Mouse (Mus musculus): Measurements from ENCODE around the gene Zfp46. TPM values are rescaled to one million over a fixed set of nuclear protein-coding genes. Genes with fewer than 3 reads are reported as not detected.

Zfp46 gene
- total and polyA plus RNA-seq, 3 experiments, result 5.9 to 6.6 TPM; not detected in 1

DNA sequence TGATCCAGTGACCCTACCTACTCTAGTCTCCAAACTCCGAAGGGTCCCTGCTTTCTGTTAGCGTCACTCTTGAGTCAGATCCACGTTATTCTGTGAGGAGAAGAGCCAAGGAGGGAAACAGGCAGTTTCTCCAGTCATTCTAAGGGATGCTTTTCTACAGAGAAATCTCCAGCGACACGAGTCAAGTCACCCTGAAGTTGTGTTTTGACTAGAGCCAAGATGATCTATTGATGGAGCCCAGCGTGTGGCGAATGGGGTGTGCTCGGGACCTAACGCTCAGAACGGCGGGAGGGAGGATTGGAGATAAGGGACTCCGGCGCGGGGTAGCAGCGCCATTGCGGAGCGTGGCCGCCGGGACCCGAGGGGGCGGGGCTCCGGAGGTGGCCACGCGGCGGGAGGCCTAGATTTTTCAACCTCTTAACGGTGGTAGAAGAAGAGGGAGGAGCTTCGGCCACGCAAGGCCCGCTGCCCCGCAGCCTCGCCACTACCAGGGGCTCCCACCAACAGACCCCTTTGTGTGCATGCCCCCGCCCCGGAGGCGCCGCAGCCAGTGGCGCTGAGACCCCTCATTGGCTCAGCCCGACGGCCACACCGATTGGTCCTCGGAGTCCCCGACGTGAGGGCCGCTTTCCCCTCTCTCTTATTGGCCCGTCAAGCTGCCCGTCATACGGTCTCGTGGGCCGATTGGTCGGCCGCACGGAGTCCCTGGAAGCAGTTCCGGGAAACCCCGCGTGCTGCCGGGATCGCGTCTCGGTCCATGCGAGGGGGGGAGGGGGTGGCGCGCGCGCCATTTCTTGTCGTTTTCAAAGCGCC, 26.0 kb downstream of the Zfp46 start, which contains the start of gene Hnrnpr (continued):
- TF ChIP-seq TCF12 (IDR thresholded peaks at IDR 0.05; ENCODE audit: low read depth, low read length) (peak; percentile 77), UBTF (IDR thresholded peaks at IDR 0.05; ENCODE audit: borderline replicate concordance, insufficient read depth, low read depth, low read length) (no peak), RCOR1 (IDR thresholded peaks at IDR 0.05; ENCODE audit: low read depth, low read length) (no peak), E2F4 (IDR thresholded peaks at IDR 0.05; ENCODE audit: borderline replicate concordance, low read depth, low read length) (no peak; the same call in 1 of the 2 replicates)

DNA sequence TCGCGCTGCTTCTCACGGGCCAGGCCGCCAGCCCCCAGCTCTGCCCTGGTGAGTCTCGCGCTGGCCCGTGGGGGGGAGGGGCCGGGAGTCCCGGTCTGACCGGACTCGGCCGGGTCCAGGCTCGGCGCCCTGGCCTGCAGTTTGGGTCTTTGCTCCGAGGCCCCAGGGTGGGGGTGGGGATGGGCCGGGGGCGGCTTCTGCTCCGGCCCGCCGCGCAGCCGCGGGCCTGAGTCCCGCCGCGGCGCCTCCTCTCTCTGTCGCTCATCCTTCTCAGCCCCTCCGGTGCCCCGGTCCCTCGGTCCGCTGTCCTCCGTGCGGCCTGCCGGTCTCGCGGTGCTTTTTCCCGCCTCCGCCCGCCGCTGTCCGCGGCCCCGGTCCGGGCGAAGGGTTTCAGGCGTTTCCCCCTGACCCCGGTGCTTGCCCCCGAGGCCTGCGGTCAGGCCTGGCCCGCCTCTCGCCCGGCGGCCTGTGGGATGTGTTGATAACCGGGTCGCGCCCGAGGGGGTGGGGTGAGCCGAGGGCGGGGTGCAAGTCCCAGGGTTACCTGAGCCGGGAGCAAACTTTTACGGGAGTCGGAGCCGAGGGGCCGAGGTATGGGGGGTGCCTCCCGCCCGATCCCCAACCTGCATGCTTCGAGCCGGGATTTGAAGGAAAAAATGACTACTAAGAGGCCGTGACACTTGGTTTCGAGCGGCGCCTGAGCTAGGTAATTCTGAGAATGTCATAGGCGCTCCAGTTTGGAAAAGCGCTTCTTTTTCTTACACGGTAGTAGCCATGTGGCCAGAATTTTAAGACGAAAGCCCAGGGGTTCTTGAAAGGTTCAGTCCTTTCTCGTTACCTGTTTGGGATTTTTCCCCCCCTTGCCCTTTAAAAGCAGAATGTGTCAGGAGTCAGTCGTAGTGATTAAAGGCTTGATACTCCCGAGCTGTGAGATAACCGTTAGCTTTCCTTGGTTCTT, 26.8 kb downstream of the Zfp46 start:
- H3K4me3 ChIP-seq (ENCODE audit: control insufficient read depth in 1 of 2, insufficient read depth in 1 of 2, low read depth in 2 of 2, low read length in 2 of 2), result peak overlapping the region; percentile 69 to 75
- H3K4me1 ChIP-seq (ENCODE audit: control insufficient read depth in 1 of 2, insufficient read depth in 2 of 2, low read length in 2 of 2), result peaks cover 10 to 15% of the 10 kb centered on the region in 2 experiments; a peak in 2 of 4 replicates
- peak; percentile 71 for DNase-seq (ENCODE audit: low read depth, low spot score)
- no peaks in the 10 kb centered on the region for H3K27me3 ChIP-seq (ENCODE audit: control insufficient read depth in 1 of 2, insufficient read depth in 2 of 2, low read length in 2 of 2)
- H3K27ac ChIP-seq (ENCODE audit: control insufficient read depth, low read depth, low read length), result peak overlapping the region; percentile 87
- TF ChIP-seq EP300 (IDR thresholded peaks at IDR 0.05; ENCODE audit: low read depth in 1 of 2, low read length in 2 of 2) (peak in 1 of 2 experiments; percentile 36; a peak in 2 of 4 replicates), POLR2AphosphoS2 (IDR thresholded peaks at IDR 0.05; ENCODE audit: low read length) (no peak), GABPA (IDR thresholded peaks at IDR 0.05; ENCODE audit: low read depth, low read length) (no peak), POLR2A (IDR thresholded peaks at IDR 0.05; ENCODE audit: control insufficient read depth in 1 of 2, insufficient read depth in 1 of 2, low read depth in 1 of 2, low read length in 2 of 2, poor library complexity in 1 of 2) (peak in 1 of 2 experiments; percentile 70; a peak in 2 of 4 replicates), ETS1 (IDR thresholded peaks at IDR 0.05; ENCODE audit: low read depth, low read length) (peak; percentile 39; the same call in 1 of the 2 replicates), MXI1 (IDR thresholded peaks at IDR 0.05; ENCODE audit: low read depth, low read length) (peak; percentile 35; the same call in 1 of the 2 replicates), SIN3A (IDR thresholded peaks at IDR 0.05; ENCODE audit: low read length) (peak; percentile 51), MAZ (IDR thresholded peaks at IDR 0.05; ENCODE audit: low read depth, low read length) (peak; percentile 74), TCF12 (IDR thresholded peaks at IDR 0.05; ENCODE audit: low read depth, low read length) (peak; percentile 51; the same call in 1 of the 2 replicates), ZMIZ1 (IDR thresholded peaks at IDR 0.05; ENCODE audit: low read depth, low read length) (0 out of 2 replicates have a peak, but pooled peaks have one; percentile 60), HCFC1 (IDR thresholded peaks at IDR 0.05; ENCODE audit: low read depth, low read length) (peak; percentile 36; the same call in 1 of the 2 replicates), USF1 (IDR thresholded peaks at IDR 0.05; ENCODE audit: low read depth, low read length) (no peak), MYC (IDR thresholded peaks at IDR 0.05; ENCODE audit: low read depth, low read length) (0 out of 2 replicates have a peak, but pooled peaks have one; percentile 35), BHLHE40 (IDR thresholded peaks at IDR 0.05; ENCODE audit: borderline replicate concordance, low read depth, low read length) (no peak), CHD1 (IDR thresholded peaks at IDR 0.05; ENCODE audit: low read depth, low read length) (peak; percentile 85)
- no peaks in the 10 kb centered on the region for H3K9me3 ChIP-seq (replicated peaks; ENCODE audit: insufficient read depth, low read length)
- H3K36me3 ChIP-seq (ENCODE audit: control insufficient read depth in 1 of 2, insufficient read depth in 2 of 2, low read length in 2 of 2), result peaks cover 11 to 25% of the 10 kb centered on the region in 2 experiments
- H3K9ac ChIP-seq (ENCODE audit: control insufficient read depth, low read depth, low read length, poor library complexity, severe bottlenecking), result peak overlapping the region; percentile 100
- H3K79me2 ChIP-seq (ENCODE audit: control insufficient read depth, insufficient read depth, low read length, poor library complexity), result peaks cover 43% of the 10 kb centered on the region

All from MEL (cell line).